Mouse (Mus musculus) olfactory bulb, adult 2 months (tissue): Measurements from ENCODE around the gene Cct7.

Experiments
- CTCF ChIP-seq: fragments of 200-500 bp; IDR thresholded peaks from 2 replicates; pipeline ENCODE4 v1.5.1; 2012; ENCODE audit warnings: low read depth, mild to moderate bottlenecking, low read length, moderate library complexity; ENCODE audit not compliant: insufficient read depth
- POLR2A ChIP-seq: fragments of 200-500 bp; IDR thresholded peaks from 2 replicates; pipeline ENCODE4 v1.6.1; 2012; ENCODE audit warnings: mild to moderate bottlenecking, low read depth, low read length, moderate library complexity; ENCODE audit not compliant: insufficient read depth

GRCm38 (mm10) chr6:85480685-85481084 lies 29.4 kb downstream of the Cct7 start:
- TF ChIP-seq CTCF: no peak
- TF ChIP-seq POLR2A: no peak
